Mouse (Mus musculus) embryonic fibroblast, embryonic 13.5 days (primary cell): Measurements from ENCODE around the gene Gskip. TPM values are rescaled to one million over a fixed set of nuclear protein-coding genes. Genes with fewer than 3 reads are reported as not detected.

Source experiments
- H3K27ac ChIP-seq: 2 replicates; pipeline ENCODE4 v1.5.1; 2012; ENCODE audit warnings: low read length, control low read depth, inconsistent platforms; ENCODE audit not compliant: insufficient read depth
- H3K4me1 ChIP-seq: 2 replicates; pipeline ENCODE4 v1.6.1; 2011; ENCODE audit warnings: low read length; ENCODE audit not compliant: control insufficient read depth, insufficient read depth
- H3K4me3 ChIP-seq: 2 replicates; pipeline ENCODE4 v1.5.1; 2011; ENCODE audit warnings: mild to moderate bottlenecking, control low read depth, low read length; ENCODE audit not compliant: insufficient read depth
- CTCF ChIP-seq: IDR thresholded peaks from 2 replicates; pipeline ENCODE4 v1.5.1; 2011; ENCODE audit warnings: mild to moderate bottlenecking, control low read depth, low read length, moderate library complexity, borderline replicate concordance; ENCODE audit not compliant: insufficient read depth
- POLR2A ChIP-seq: IDR thresholded peaks from 2 replicates; pipeline ENCODE4 v1.6.1; 2011; ENCODE audit warnings: low read depth, mild to moderate bottlenecking, control low read depth, low read length, moderate library complexity
- polyA plus RNA-seq: library from polyadenylated mRNA; stranded (reverse); fragments of >200 nt; gene quantifications from 2 replicates; pipeline ENCODE4 v1.2.4, GENCODE M21; 2011; ENCODE audit warnings: low read depth; ENCODE audit not compliant: missing spikeins, insufficient read length

Gskip gene
- polyA plus RNA-seq, result 27.7 and 31.4 TPM in 2 replicates

- Histone ChIP-seq H3K4me1 (peaks cover 8% of the 10 kb centered on the region), H3K4me3 (peak within 1 kb of the TSS; percentile 96)
- TF ChIP-seq CTCF, result no peak
- TF ChIP-seq POLR2A, result peak; percentile 39
Observed at GRCm38 (mm10) chr12:105683933-105684901, at the start of gene Gskip. Gskip (plus strand) TSS chr12:105684829.

GRCm38 (mm10) chr12:105636551-105636950 is 48.1 kb upstream of the Gskip start:
- no peak overlapping the region for H3K4me3 ChIP-seq
- TF ChIP-seq CTCF, result no peak
- no peak for TF ChIP-seq POLR2A
- H3K4me1 ChIP-seq, result no peaks in the 10 kb centered on the region

More at GRCm38 (mm10) chr12:105683933-105684901, at the start of gene Gskip:
- peak within 1 kb of the TSS; percentile 61 for H3K27ac ChIP-seq

GRCm38 (mm10) chr12:105637554-105637953 is 47.1 kb upstream of the Gskip start:
- Histone ChIP-seq H3K4me1 (no peaks in the 10 kb centered on the region), H3K4me3 (no peak overlapping the region), H3K27ac (no peak overlapping the region)
- TF ChIP-seq CTCF, result no peak
- no peak for TF ChIP-seq POLR2A

More at GRCm38 (mm10) chr12:105636551-105636950, 48.1 kb upstream of the Gskip start:
- no peak overlapping the region for H3K27ac ChIP-seq

- H3K27ac ChIP-seq, result no peak overlapping the region
- H3K4me1 ChIP-seq, result no peaks in the 10 kb centered on the region
- TF ChIP-seq CTCF (no peak), POLR2A (no peak)
- no peak overlapping the region for H3K4me3 ChIP-seq
Observed at GRCm38 (mm10) chr12:105642770-105643321, 41.8 kb upstream of the Gskip start.

- Histone ChIP-seq H3K4me3 (no peak overlapping the region), H3K4me1 (no peaks in the 10 kb centered on the region), H3K27ac (no peak overlapping the region)
- no peak for TF ChIP-seq POLR2A
Observed at GRCm38 (mm10) chr12:105655850-105656249, 28.8 kb upstream of the Gskip start.

- Histone ChIP-seq H3K4me1 (no peaks in the 10 kb centered on the region), H3K4me3 (no peak overlapping the region), H3K27ac (no peak overlapping the region)
- TF ChIP-seq CTCF, result no peak
- TF ChIP-seq POLR2A, result no peak
Observed at GRCm38 (mm10) chr12:105676274-105676673, 8.4 kb upstream of the Gskip start.

- no peak overlapping the region for H3K4me3 ChIP-seq
- no peak overlapping the region for H3K27ac ChIP-seq
- H3K4me1 ChIP-seq, result peaks cover 2% of the 10 kb centered on the region
- TF ChIP-seq POLR2A (no peak), CTCF (no peak)
Observed at GRCm38 (mm10) chr12:105678211-105678610, 6.4 kb upstream of the Gskip start.

GRCm38 (mm10) chr12:105678762-105679161 is 5.9 kb upstream of the Gskip start:
- TF ChIP-seq CTCF (no peak), POLR2A (no peak)
- H3K4me1 ChIP-seq, result peaks cover 3% of the 10 kb centered on the region
- no peak overlapping the region for H3K4me3 ChIP-seq
- H3K27ac ChIP-seq, result no peak overlapping the region

GRCm38 (mm10) chr12:105685001-105685691 is 517 bp downstream of the Gskip start, which contains the start of gene Atg2b:
Atg2b (minus strand) TSS chr12:105685211.
- no peak for TF ChIP-seq CTCF
- peak; percentile 76 for TF ChIP-seq POLR2A
- H3K4me3 ChIP-seq, result peak within 1 kb of the TSS; percentile 96
- peak within 1 kb of the TSS; percentile 61 for H3K27ac ChIP-seq
- peaks cover 8% of the 10 kb centered on the region for H3K4me1 ChIP-seq

GRCm38 (mm10) chr12:105686791-105687190 is 2.2 kb downstream of the Gskip start:
- H3K4me3 ChIP-seq, result peak overlapping the region; percentile 4; the same call in 1 of the 2 replicates
- no peak overlapping the region for H3K27ac ChIP-seq
- TF ChIP-seq CTCF (no peak), POLR2A (no peak)
- peaks cover 8% of the 10 kb centered on the region for H3K4me1 ChIP-seq
